Mouse (Mus musculus) lung, embryonic 16.5 days (tissue): ENCODE measurements around the gene Tmem80. TPM values are rescaled to one million over a fixed set of nuclear protein-coding genes. Genes with fewer than 3 reads are reported as not detected.

ENCODE experiments used
- ATAC-seq: fragments of 200-750 bp; cut with Nextera tagmentation; 2 replicates; pipeline ENCODE4 v1.8.0; 2017; ENCODE audit warnings: low read depth, mild to moderate bottlenecking, moderate library complexity
- H3K27ac ChIP-seq: fragments of 300-500 bp; sonication (generic); 2 replicates; pipeline ENCODE4 v1.5.1; 2014; ENCODE audit warnings: mild to moderate bottlenecking, control low read depth, low read length
- H3K27me3 ChIP-seq: fragments of 300-500 bp; sonication (generic); 2 replicates; pipeline ENCODE4 v1.6.1; 2014; ENCODE audit warnings: low read depth, low read length, mixed read lengths; ENCODE audit not compliant: control insufficient read depth, insufficient read depth
- H3K36me3 ChIP-seq: fragments of 300-500 bp; sonication (generic); 2 replicates; pipeline ENCODE4 v1.6.1; 2014; ENCODE audit warnings: low read length; ENCODE audit not compliant: control insufficient read depth, insufficient read depth
- H3K4me1 ChIP-seq: fragments of 300-500 bp; sonication (generic); replicated peaks from 2 replicates; pipeline ENCODE4 v1.6.1; 2014; ENCODE audit warnings: low read length, mixed read lengths; ENCODE audit not compliant: control insufficient read depth, insufficient read depth
- H3K4me2 ChIP-seq: fragments of 300-500 bp; sonication (generic); 2 replicates; pipeline ENCODE4 v1.6.1; 2014; ENCODE audit warnings: low read depth, low read length, control low read depth
- H3K4me3 ChIP-seq: fragments of 300-500 bp; sonication (generic); 2 replicates; pipeline ENCODE4 v1.5.1; 2014; ENCODE audit warnings: mild to moderate bottlenecking, low read length, control low read depth
- H3K9ac ChIP-seq: fragments of 300-500 bp; sonication (generic); 2 replicates; pipeline ENCODE4 v1.6.1; 2014; ENCODE audit warnings: low read length, control low read depth
- H3K9me3 ChIP-seq: fragments of 300-500 bp; sonication (generic); 2 replicates; pipeline ENCODE4 v1.6.1; 2016; ENCODE audit warnings: low read length; ENCODE audit not compliant: control insufficient read depth
- WGBS: fragments of 180-500 bp; shearing (Covaris S2); extraction: QIAGEN DNeasy Blood & Tissue Kit; methylation state at CpG from one replicate; pipeline ENCODE4 v1.1.7; 2014; 5-methylcytosine and 5-hydroxymethylcytosine counted together
- polyA plus RNA-seq: library from polyadenylated mRNA; unstranded; fragments of >200 nt; fragmentation: Nextera tagmentation; extraction: Ambion mirVana; gene quantifications from 2 replicates; pipeline ENCODE4 v1.2.1, GENCODE M21; 2015

The Tmem80 gene
- polyA plus RNA-seq, 1 experiment from 2014 or later = 45.1 TPM

- Histone ChIP-seq H3K36me3 (no peaks in the 10 kb centered on the region), H3K9me3 (no peaks in the 10 kb centered on the region), H3K9ac (no peak overlapping the region), H3K27ac (no peak overlapping the region), H3K4me2 (no peak overlapping the region), H3K4me3 (no peak overlapping the region), H3K4me1 (peaks cover 7% of the 10 kb centered on the region), H3K27me3 (no peaks in the 10 kb centered on the region)
- no peak for ATAC-seq
- 67% methylated on average over 7 of the region's 7 CpGs for whole genome bisulfite sequencing
These were observed 16.2 kb downstream of the Tmem80 start for GRCm38 (mm10) chr7:141343696-141344095.

GRCm38 (mm10) chr7:141344787-141345186 is 17.2 kb downstream of the Tmem80 start:
- peaks cover 4% of the 10 kb centered on the region for H3K4me1 ChIP-seq
- H3K9ac ChIP-seq = no peak overlapping the region
- no peak for ATAC-seq
- no peaks in the 10 kb centered on the region for H3K36me3 ChIP-seq
- no peak overlapping the region for H3K4me2 ChIP-seq
- 83% methylated on average over 5 of the region's 5 CpGs for WGBS
- H3K9me3 ChIP-seq = no peaks in the 10 kb centered on the region
- H3K4me3 ChIP-seq = no peak overlapping the region
- no peak overlapping the region for H3K27ac ChIP-seq
- no peaks in the 10 kb centered on the region for H3K27me3 ChIP-seq

GRCm38 (mm10) chr7:141351061-141351460 is 23.5 kb downstream of the Tmem80 start:
- no peak for ATAC-seq
- 38% methylated on average over 6 of the region's 6 CpGs for WGBS
- no peaks in the 10 kb centered on the region for H3K36me3 ChIP-seq
- no peak overlapping the region for H3K9ac ChIP-seq
- no peak overlapping the region for H3K4me3 ChIP-seq
- no peaks in the 10 kb centered on the region for H3K27me3 ChIP-seq
- no peak overlapping the region for H3K4me2 ChIP-seq
- no peaks in the 10 kb centered on the region for H3K4me1 ChIP-seq
- no peak overlapping the region for H3K27ac ChIP-seq
- no peaks in the 10 kb centered on the region for H3K9me3 ChIP-seq

- no peaks in the 10 kb centered on the region for H3K9me3 ChIP-seq
- H3K27ac ChIP-seq = no peak overlapping the region
- H3K4me3 ChIP-seq = no peak overlapping the region
- no peaks in the 10 kb centered on the region for H3K36me3 ChIP-seq
- H3K4me2 ChIP-seq = no peak overlapping the region
- no peak overlapping the region for H3K9ac ChIP-seq
- ATAC-seq = no peak
- 76% methylated on average over 8 of the region's 8 CpGs for WGBS
- no peaks in the 10 kb centered on the region for H3K4me1 ChIP-seq
- H3K27me3 ChIP-seq = no peaks in the 10 kb centered on the region
These were observed 27.5 kb downstream of the Tmem80 start for GRCm38 (mm10) chr7:141355051-141355450.

- 58% methylated on average over 12 of the region's 12 CpGs for WGBS
- H3K9me3 ChIP-seq = no peaks in the 10 kb centered on the region
- ATAC-seq = peak; percentile 41
- no peak overlapping the region for H3K4me2 ChIP-seq
- H3K27me3 ChIP-seq = no peaks in the 10 kb centered on the region
- no peak overlapping the region for H3K9ac ChIP-seq
- no peaks in the 10 kb centered on the region for H3K4me1 ChIP-seq
- no peak overlapping the region for H3K27ac ChIP-seq
- H3K4me3 ChIP-seq = no peak overlapping the region
- no peaks in the 10 kb centered on the region for H3K36me3 ChIP-seq
These were observed 28.2 kb downstream of the Tmem80 start for GRCm38 (mm10) chr7:141355626-141356326.

- Histone ChIP-seq H3K9ac (no peak overlapping the region), H3K27ac (no peak overlapping the region), H3K9me3 (no peaks in the 10 kb centered on the region), H3K4me1 (peaks cover 5% of the 10 kb centered on the region), H3K4me3 (no peak overlapping the region), H3K27me3 (peaks cover 3% of the 10 kb centered on the region; the same call in 1 of the 2 replicates), H3K36me3 (no peaks in the 10 kb centered on the region), H3K4me2 (no peak overlapping the region)
- no peak for ATAC-seq
- 68% methylated on average over 14 of the region's 14 CpGs for WGBS
These were observed 29.4 kb downstream of the Tmem80 start for GRCm38 (mm10) chr7:141356971-141357370.

GRCm38 (mm10) chr7:141361510-141361909 is 34.0 kb downstream of the Tmem80 start:
- ATAC-seq = peak; percentile 86
- peak overlapping the region; percentile 40 for H3K4me2 ChIP-seq
- H3K9ac ChIP-seq = peak overlapping the region; percentile 26; the same call in 1 of the 2 replicates
- 11% methylated on average over 24 of the region's 24 CpGs for WGBS
- 0 out of 2 replicates have a peak overlapping the region, but pooled peaks have one; percentile 6 for H3K4me3 ChIP-seq
- no peaks in the 10 kb centered on the region for H3K36me3 ChIP-seq
- H3K27ac ChIP-seq = no peak overlapping the region
- H3K27me3 ChIP-seq = peaks cover 3% of the 10 kb centered on the region; the same call in 1 of the 2 replicates
- peaks cover 5% of the 10 kb centered on the region for H3K4me1 ChIP-seq
- no peaks in the 10 kb centered on the region for H3K9me3 ChIP-seq

- no peak overlapping the region for H3K4me3 ChIP-seq
- no peak overlapping the region for H3K4me2 ChIP-seq
- H3K36me3 ChIP-seq = no peaks in the 10 kb centered on the region
- no peaks in the 10 kb centered on the region for H3K9me3 ChIP-seq
- H3K4me1 ChIP-seq = peaks cover 5% of the 10 kb centered on the region
- 48% methylated on average over 4 of the region's 4 CpGs for WGBS
- H3K27ac ChIP-seq = no peak overlapping the region
- H3K27me3 ChIP-seq = peaks cover 3% of the 10 kb centered on the region; the same call in 1 of the 2 replicates
- H3K9ac ChIP-seq = no peak overlapping the region
- ATAC-seq = peak; percentile 67
These were observed 35.7 kb downstream of the Tmem80 start for GRCm38 (mm10) chr7:141363106-141363751.

GRCm38 (mm10) chr7:141363752-141364125 is 36.2 kb downstream of the Tmem80 start:
- H3K4me2 ChIP-seq = no peak overlapping the region
- WGBS = 63% methylated on average over 2 of the region's 2 CpGs
- peaks cover 3% of the 10 kb centered on the region; the same call in 1 of the 2 replicates for H3K27me3 ChIP-seq
- peaks cover 5% of the 10 kb centered on the region for H3K4me1 ChIP-seq
- H3K9ac ChIP-seq = no peak overlapping the region
- H3K4me3 ChIP-seq = no peak overlapping the region
- peak; percentile 10; the same call in 1 of the 2 replicates for ATAC-seq
- no peak overlapping the region for H3K27ac ChIP-seq
- no peaks in the 10 kb centered on the region for H3K36me3 ChIP-seq
- H3K9me3 ChIP-seq = no peaks in the 10 kb centered on the region
